Mouse (Mus musculus) 3134 (cell line): ENCODE data around the gene Hapln1.

Experiments
- DNase-seq: peaks from one replicate; pipeline ENCODE4 v3.0.0-alpha.2; 2011; ENCODE audit warnings: low spot score; ENCODE audit not compliant: insufficient read length; ENCODE audit errors: extremely low read depth

Hapln1 gene

GRCm38 (mm10) chr13:89597354-89597753, 57.8 kb downstream of the Hapln1 start:
- no peak for DNase-seq

DNA sequence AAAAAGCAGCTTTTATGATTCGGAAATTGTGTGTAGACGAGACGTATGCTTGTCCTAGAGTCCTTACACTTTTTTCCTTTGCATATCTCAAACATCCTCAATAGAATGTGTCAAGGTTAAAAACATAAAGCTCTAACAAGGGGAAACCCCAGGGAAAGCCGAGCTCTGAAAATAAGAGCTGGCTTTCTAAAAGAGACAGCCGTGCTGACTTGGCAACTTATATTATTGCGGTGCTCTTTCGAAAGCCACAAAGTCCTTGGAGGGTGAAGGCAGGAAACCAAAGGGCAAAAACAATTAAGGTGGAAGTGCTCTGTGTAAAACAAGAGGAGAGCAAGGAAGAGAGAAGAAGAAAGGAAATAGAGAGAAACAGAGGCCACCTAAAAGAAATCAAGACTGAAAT, 60.9 kb downstream of the Hapln1 start:
- DNase-seq, result no peak

GRCm38 (mm10) chr13:89603336-89603735, 63.7 kb downstream of the Hapln1 start:
- no peak for DNase-seq

DNA sequence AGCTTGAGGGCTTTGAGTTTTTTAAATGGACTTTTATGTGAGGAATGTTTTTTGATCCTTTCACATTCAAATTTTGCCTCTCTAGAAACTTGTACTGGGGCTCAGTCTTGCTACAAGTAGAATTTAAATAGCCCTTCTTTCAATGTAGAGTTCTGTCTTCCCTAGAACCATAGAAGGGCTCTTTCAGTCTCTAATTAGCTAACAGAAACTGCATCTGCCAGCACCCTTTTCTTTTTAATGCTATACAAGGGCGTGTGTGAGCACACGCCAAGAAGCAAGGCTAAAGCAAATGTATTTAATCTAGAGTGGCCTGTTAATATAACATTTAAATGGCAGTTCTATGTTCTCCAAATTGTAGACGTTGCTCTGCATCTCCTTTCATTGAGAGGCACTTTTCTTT, 67.8 kb downstream of the Hapln1 start:
- no peak for DNase-seq

DNA sequence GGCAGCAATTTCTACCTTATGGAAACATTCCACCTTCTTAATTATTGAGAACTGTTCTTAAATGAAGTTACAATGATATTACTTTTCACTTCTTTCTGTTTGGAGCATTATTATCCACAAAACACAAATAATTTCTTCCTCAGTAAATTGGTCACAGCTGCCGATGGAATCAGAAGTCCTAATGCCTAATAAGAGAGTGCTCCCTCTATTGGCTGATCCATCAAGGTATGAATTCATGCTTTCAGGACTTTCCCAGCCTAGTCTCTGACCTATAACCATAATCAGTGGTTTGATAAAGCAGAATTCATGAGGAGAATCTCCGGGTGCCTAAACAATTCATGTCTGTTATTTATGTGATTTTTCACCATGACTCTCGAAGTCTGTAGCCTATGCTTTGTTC, 79.5 kb downstream of the Hapln1 start:
- no peak for DNase-seq

DNA sequence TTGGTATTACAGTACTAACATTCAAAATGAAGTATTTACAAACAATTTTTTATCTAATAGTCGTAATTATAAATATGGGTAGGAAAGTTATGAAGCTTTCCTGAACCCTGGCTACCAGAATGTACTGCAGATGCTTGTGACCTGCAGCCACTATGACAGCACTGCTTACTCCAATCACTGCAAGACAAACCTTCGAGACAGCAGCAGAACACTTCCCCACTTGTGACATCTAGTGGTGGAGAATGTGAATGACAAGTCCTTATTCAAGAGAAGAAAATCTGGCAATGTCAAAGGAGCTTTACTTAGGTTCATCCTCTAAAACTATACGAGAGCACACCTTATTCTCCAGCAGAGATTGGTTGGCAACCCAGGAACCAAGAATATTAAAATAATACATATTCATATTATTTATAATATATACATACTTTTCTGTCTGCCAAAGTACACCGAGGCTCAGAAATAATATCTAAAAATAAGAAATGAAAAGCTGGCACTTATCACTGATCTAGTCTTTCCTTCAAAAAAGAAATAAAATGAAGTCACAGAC, 94.6 kb downstream of the Hapln1 start:
- no peak for DNase-seq

DNA sequence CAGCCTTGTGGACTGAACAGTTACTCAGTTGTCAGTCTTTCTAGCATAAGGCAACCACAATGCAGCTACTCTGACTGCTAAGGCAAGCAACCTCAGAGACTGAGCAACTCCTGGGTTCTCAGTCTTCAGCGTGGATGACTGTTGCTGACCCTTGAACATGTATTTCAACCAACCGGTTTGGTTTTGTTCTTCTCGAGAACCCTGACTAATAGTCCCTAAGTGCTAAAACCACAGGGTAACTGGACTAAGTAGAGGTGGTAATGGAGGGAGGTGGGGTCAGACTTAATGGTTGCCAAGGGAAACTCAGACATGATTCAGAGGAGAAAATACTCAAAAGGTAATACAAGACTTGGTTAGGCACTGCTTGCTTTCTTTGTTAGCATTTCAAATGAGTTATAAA, 97.4 kb downstream of the Hapln1 start:
- DNase-seq, result no peak

- DNase-seq, result no peak
Measured at GRCm38 (mm10) chr13:89645589-89645988, 106.0 kb downstream of the Hapln1 start.

GRCm38 (mm10) chr13:89652773-89653172, 113.2 kb downstream of the Hapln1 start:
- DNase-seq, result no peak

- no peak for DNase-seq
Measured at GRCm38 (mm10) chr13:89653279-89653678, 113.7 kb downstream of the Hapln1 start.

DNA sequence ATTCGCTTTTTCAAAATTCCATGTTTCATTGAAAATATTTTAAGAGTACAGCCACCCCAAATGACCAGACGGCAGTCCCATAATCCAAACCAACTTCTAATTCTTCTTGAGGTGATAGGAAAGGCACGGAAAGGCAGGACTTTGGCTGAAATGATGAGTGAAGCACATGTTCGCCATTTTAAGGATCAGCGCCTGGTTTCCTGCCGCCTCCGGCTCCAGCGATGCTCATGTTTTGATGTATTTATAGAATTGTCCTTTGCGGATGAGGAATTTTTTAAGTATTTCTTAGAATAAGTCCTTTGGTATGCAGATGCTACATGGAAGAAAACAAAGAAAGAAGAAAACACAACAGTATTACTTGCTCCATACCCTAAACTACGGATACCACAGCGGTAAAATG, 117.5 kb downstream of the Hapln1 start:
- no peak for DNase-seq
